Mouse (Mus musculus): ENCODE data around the gene Nwd2. TPM values are rescaled to one million over a fixed set of nuclear protein-coding genes. Genes with fewer than 3 reads are reported as not detected.

Gene Nwd2
- not detected in 2 replicates for polyA plus RNA-seq (2012; rRNA removed)

DNA sequence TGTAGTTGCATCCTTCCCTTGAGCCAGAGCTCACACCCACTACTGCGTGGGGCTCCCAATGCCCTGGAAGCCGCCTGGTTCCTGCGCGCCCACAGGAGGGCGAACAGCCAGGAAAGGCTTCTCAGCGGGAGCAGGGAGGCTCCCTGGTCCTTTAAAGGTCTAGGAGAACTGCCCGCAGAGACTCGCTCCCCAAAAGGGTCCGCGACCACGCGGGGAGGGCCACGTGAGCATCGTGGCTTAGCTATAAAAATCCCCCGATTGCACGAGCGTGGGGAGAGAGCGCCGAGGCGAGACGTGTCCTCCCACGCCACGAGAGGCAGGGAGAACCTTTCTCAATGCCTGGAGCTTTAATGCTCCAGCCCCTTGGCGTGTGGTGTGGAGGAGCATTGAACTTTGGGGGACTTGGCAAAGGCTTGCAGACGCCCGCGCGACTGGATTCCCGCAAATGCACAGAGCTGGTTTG lies at the start of gene Nwd2:
TSS of gene Nwd2 (plus strand) at position 33 of the 463 bp plus-strand sequence.
- Histone ChIP-seq H3K27ac (ENCODE audit: insufficient read depth, low read depth, low read length) (no peak within 1 kb of the TSS), H3K27me3 (ENCODE audit: control insufficient read depth, insufficient read depth, low read length) (peaks cover 20% of the 10 kb centered on the region), H3K4me1 (ENCODE audit: control insufficient read depth, insufficient read depth, insufficient read length, low read length) (no peaks in the 10 kb centered on the region), H3K36me3 (ENCODE audit: control insufficient read depth, insufficient read depth, low read length) (no peaks in the 10 kb centered on the region), H3K4me3 (ENCODE audit: low read depth, low read length) (no peak within 1 kb of the TSS)
- 5% methylated on average over 29 of the region's 29 CpGs for WGBS
- TF ChIP-seq CTCF (IDR thresholded peaks at IDR 0.05; ENCODE audit: extremely low read depth, insufficient read length, insufficient replicate concordance, low read depth, low read length) (no peak), POLR2A (IDR thresholded peaks at IDR 0.05; ENCODE audit: low read depth, low read length) (no peak)

DNA sequence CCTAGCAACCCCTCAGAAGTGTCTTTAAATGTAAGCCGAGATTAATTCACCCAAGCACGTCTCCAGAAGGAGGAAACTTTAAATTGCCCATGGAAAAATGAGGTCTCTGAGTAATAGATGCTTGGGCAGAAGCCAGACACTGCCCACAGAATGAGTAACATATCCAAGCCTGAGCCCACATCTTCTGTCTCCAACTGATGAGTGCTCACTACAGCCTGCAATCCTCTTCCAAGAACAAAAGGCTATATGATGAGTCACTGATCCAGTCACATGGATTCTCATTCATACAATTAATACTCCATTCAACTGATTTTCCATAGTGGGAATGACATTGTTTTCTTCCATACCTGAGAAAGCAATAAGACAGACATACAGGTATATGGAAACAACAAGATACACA lies 41.5 kb upstream of the Nwd2 start:
- no peaks in the 10 kb centered on the region for H3K27me3 ChIP-seq (ENCODE audit: control insufficient read depth, insufficient read depth, low read length)
- TF ChIP-seq CTCF (IDR thresholded peaks at IDR 0.05; ENCODE audit: extremely low read depth, insufficient read length, insufficient replicate concordance, low read depth, low read length), result no peak
- TF ChIP-seq POLR2A (IDR thresholded peaks at IDR 0.05; ENCODE audit: low read depth, low read length), result no peak
- H3K27ac ChIP-seq (ENCODE audit: insufficient read depth, low read depth, low read length), result no peak overlapping the region
- 71% methylated on average over 2 of the region's 2 CpGs for WGBS
- H3K4me1 ChIP-seq (ENCODE audit: control insufficient read depth, insufficient read depth, insufficient read length, low read length), result no peaks in the 10 kb centered on the region
- H3K4me3 ChIP-seq (ENCODE audit: low read depth, low read length), result no peak overlapping the region
- H3K36me3 ChIP-seq (ENCODE audit: control insufficient read depth, insufficient read depth, low read length), result no peaks in the 10 kb centered on the region

DNA sequence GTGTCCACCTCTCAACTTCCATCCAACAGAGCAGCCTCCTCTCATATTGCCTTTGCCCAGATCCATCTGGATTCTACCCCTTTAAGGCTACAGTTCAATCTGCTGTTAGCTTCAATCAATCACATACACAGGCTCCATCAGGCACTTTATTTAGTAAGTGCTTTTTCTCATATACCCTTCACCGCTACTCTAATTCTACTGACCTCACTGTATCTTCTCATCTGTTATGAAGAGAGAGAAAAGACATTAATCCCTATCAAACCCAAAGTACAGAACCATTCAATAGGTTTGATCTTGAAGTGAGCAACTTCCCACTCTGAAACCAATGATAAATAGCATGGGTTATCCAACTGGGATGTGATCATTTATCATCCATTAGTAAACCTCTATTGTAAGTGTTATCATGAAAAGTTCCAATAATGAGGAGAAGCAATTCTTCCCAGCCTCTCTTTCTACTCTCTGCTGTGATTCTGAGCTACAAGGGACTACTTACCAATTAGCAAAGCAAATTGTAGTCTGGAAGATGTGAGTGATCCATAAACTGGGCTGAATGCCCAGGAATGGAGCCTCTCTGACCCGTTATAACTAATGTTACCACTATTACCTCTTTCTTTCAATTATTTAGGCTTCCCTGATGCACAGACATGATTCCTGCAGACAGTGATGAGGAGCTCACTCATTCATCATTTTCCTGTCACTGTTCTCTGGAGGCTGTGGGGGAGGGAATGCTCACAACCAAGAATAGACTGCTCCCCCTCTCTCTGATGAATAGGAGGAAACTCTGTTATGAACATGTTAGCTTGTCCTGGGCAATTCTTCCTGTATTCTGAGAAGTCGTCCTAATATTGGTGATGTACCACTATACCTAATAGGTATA lies 31.9 kb upstream of the Nwd2 start:
- WGBS, result 61% methylated on average over 3 of the region's 3 CpGs
- no peaks in the 10 kb centered on the region for H3K27me3 ChIP-seq (ENCODE audit: control insufficient read depth, insufficient read depth, low read length)
- no peaks in the 10 kb centered on the region for H3K4me1 ChIP-seq (ENCODE audit: control insufficient read depth, insufficient read depth, insufficient read length, low read length)
- H3K4me3 ChIP-seq (ENCODE audit: low read depth, low read length), result no peak overlapping the region
- H3K36me3 ChIP-seq (ENCODE audit: control insufficient read depth, insufficient read depth, low read length), result no peaks in the 10 kb centered on the region
- TF ChIP-seq POLR2A (IDR thresholded peaks at IDR 0.05; ENCODE audit: low read depth, low read length) (no peak), CTCF (IDR thresholded peaks at IDR 0.05; ENCODE audit: extremely low read depth, insufficient read length, insufficient replicate concordance, low read depth, low read length) (no peak)
- H3K27ac ChIP-seq (ENCODE audit: insufficient read depth, low read depth, low read length), result no peak overlapping the region

DNA sequence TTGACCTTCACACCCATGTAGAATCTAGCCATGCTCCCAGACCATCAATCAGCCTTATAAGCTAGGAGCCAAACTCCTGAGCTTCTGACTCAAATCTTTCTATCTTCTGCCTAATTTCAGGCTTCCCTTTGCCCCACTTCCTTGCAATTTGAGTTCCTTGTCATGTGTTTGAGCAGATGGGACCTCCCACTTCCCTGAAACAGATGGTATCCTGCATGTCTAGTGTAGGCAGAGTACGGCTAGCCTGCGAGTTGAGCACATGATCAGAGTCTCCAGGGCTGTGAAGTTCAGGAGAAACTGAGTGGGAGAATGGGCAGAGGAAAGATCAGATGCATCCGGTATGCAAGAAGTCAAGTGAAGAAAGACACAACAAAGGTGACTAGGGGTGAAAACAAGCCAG lies 24.8 kb upstream of the Nwd2 start:
- 76% methylated on average over 3 of the region's 3 CpGs for WGBS
- H3K27ac ChIP-seq (ENCODE audit: insufficient read depth, low read depth, low read length), result no peak overlapping the region

DNA sequence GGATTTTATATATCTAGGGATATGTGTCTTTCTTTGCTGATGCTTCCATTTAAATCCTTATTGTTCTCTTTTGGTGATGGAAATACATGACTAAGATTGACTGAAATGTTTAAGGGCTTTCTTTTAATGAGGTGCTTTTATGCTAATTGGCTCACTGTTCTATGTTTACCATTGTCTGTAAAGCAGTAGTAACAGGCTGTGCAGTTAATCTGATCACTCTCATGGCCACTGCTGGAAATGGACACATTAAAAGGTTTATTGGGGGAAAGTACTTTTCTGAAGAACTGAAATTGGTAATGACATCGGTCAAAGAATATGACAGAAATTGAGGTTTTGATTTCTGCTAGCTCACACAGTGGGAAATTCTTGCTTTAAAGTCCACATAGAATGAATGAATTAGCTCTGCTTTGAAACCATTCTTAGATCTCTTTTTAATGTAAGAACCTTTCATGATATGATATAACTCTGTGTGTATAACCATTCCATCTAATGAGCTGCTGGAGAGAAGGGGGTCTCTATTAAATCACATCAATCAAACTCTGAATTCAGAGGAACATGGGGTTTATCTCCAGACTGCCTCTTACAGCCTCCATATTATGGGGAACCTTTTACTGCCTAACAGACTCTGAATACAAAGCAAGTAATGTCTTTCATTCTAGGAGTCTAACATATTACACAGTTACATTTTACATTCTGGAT lies 20.9 kb upstream of the Nwd2 start:
- Histone ChIP-seq H3K27ac (ENCODE audit: insufficient read depth, low read depth, low read length) (no peak overlapping the region), H3K4me1 (ENCODE audit: control insufficient read depth, insufficient read depth, insufficient read length, low read length) (no peaks in the 10 kb centered on the region), H3K36me3 (ENCODE audit: control insufficient read depth, insufficient read depth, low read length) (no peaks in the 10 kb centered on the region), H3K4me3 (ENCODE audit: low read depth, low read length) (no peak overlapping the region), H3K27me3 (ENCODE audit: control insufficient read depth, insufficient read depth, low read length) (no peaks in the 10 kb centered on the region)
- WGBS, result 93% methylated on average over 1 of the region's 1 CpGs
- TF ChIP-seq POLR2A (IDR thresholded peaks at IDR 0.05; ENCODE audit: low read depth, low read length) (no peak), CTCF (IDR thresholded peaks at IDR 0.05; ENCODE audit: extremely low read depth, insufficient read length, insufficient replicate concordance, low read depth, low read length) (no peak)

More for the DNA sequence above, 24.8 kb upstream of the Nwd2 start:
- no peaks in the 10 kb centered on the region for H3K27me3 ChIP-seq (ENCODE audit: control insufficient read depth, insufficient read depth, low read length)
- no peaks in the 10 kb centered on the region for H3K36me3 ChIP-seq (ENCODE audit: control insufficient read depth, insufficient read depth, low read length)
- H3K4me1 ChIP-seq (ENCODE audit: control insufficient read depth, insufficient read depth, insufficient read length, low read length), result no peaks in the 10 kb centered on the region
- TF ChIP-seq POLR2A (IDR thresholded peaks at IDR 0.05; ENCODE audit: low read depth, low read length), result no peak
- TF ChIP-seq CTCF (IDR thresholded peaks at IDR 0.05; ENCODE audit: extremely low read depth, insufficient read length, insufficient replicate concordance, low read depth, low read length), result no peak
- H3K4me3 ChIP-seq (ENCODE audit: low read depth, low read length), result no peak overlapping the region

DNA sequence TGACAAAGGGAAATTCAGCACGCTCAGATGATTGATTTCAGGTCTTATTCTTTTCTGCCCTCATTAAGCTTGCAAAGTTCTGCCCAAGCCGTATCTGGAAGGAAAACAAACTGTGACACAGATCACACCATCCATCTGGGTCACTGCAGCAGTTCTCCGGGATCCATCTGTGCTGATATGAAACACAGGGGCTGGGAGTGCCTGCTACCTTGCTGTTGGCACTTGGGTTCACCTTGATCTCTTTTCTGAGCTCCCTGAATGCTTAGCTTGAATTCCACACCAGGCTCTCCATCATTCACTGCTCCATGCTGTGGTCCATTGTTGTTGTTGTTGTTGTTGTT lies 20.4 kb upstream of the Nwd2 start:
- H3K36me3 ChIP-seq (ENCODE audit: control insufficient read depth, insufficient read depth, low read length), result no peaks in the 10 kb centered on the region
- no peaks in the 10 kb centered on the region for H3K4me1 ChIP-seq (ENCODE audit: control insufficient read depth, insufficient read depth, insufficient read length, low read length)
- no peak overlapping the region for H3K4me3 ChIP-seq (ENCODE audit: low read depth, low read length)
- H3K27ac ChIP-seq (ENCODE audit: insufficient read depth, low read depth, low read length), result no peak overlapping the region
- H3K27me3 ChIP-seq (ENCODE audit: control insufficient read depth, insufficient read depth, low read length), result no peaks in the 10 kb centered on the region
- TF ChIP-seq CTCF (IDR thresholded peaks at IDR 0.05; ENCODE audit: extremely low read depth, insufficient read length, insufficient replicate concordance, low read depth, low read length), result no peak
- no peak for TF ChIP-seq POLR2A (IDR thresholded peaks at IDR 0.05; ENCODE audit: low read depth, low read length)
- WGBS, result 59% methylated on average over 3 of the region's 3 CpGs

DNA sequence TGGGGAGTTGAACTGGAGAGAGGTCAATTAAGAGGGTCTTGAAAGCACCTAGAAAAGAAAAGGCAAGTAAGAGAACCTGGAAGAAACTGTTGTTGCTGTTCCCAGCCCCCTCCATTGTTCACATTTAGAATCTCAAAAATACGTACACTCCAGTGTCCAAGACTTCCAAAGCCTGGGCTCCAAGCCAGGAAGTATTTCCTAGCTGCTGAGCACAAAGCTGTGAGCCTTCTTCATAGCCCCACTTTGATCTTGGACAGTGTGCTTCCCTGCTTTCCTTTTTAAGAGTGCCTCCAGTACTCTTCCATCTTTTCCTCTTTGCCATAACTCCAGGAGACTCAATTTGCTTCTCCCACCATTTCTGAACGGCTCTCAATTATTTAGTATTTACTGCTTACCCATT lies 14.3 kb upstream of the Nwd2 start:
- Histone ChIP-seq H3K36me3 (ENCODE audit: control insufficient read depth, insufficient read depth, low read length) (no peaks in the 10 kb centered on the region), H3K4me3 (ENCODE audit: low read depth, low read length) (no peak overlapping the region), H3K27me3 (ENCODE audit: control insufficient read depth, insufficient read depth, low read length) (no peaks in the 10 kb centered on the region), H3K4me1 (ENCODE audit: control insufficient read depth, insufficient read depth, insufficient read length, low read length) (no peaks in the 10 kb centered on the region), H3K27ac (ENCODE audit: insufficient read depth, low read depth, low read length) (no peak overlapping the region)
- TF ChIP-seq CTCF (IDR thresholded peaks at IDR 0.05; ENCODE audit: extremely low read depth, insufficient read length, insufficient replicate concordance, low read depth, low read length) (no peak), POLR2A (IDR thresholded peaks at IDR 0.05; ENCODE audit: low read depth, low read length) (no peak)
- WGBS, result 45% methylated on average over 2 of the region's 2 CpGs
